Mouse (Mus musculus) small intestine, adult 2 months (tissue): ENCODE results near the gene Stk39.

ENCODE experiments used
- CTCF ChIP-seq: fragments of 200-500 bp; IDR thresholded peaks from 2 replicates; pipeline ENCODE4 v1.5.1; 2012; ENCODE audit warnings: low read depth, mild to moderate bottlenecking, control low read depth, inconsistent platforms, low read length, moderate library complexity, mixed read lengths; ENCODE audit not compliant: insufficient replicate concordance, insufficient read length; ENCODE audit errors: extremely low read depth
- POLR2A ChIP-seq: fragments of 200-500 bp; IDR thresholded peaks from 2 replicates; pipeline ENCODE4 v1.6.1; 2012; ENCODE audit warnings: low read depth, mild to moderate bottlenecking, control low read depth, inconsistent platforms, low read length, moderate library complexity

DNA sequence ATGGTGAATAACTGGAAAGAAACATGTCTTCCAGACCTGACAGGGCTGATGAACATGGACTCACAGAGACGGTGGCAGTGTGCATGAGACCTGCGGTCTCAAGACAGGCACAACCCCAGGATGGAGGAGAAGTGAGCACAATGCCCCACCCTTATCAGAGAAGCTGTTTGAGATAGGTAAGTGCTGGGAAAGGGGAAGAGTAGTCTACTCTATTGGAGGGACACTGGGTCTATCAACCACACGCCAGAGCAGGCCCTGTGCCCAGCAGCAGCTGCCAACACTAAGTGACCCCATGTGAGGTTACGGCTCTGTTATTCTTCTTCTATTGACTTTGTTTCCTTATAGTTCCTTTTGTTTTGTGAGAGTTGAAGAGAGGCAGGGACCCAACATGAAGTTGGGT, 202.4 kb downstream of the Stk39 start:
- TF ChIP-seq CTCF (no peak), POLR2A (no peak)
